Mouse (Mus musculus) C3H10T1/2 (cell line): ENCODE data around the gene Hbs1l. TPM values are rescaled to one million over a fixed set of nuclear protein-coding genes. Genes with fewer than 3 reads are reported as not detected.

Experiments used
- polyA plus RNA-seq, 2 experiments: library from polyadenylated mRNA; unstranded; fragments of >200 nt; fragmentation: generic; extraction: Trizol; gene quantifications; one replicate each; pipeline ENCODE4 v1.2.1; 2012; ENCODE audit warnings: missing spikeins in 2 of 2

Hbs1l gene
- polyA plus RNA-seq = 10 to 100 TPM; 11.0 to 49.4 TPM

GRCm38 (mm10) chr10:21295759-21296621, at the start of gene Hbs1l:
Hbs1l (plus strand) TSS chr10:21295979.

GRCm38 (mm10) chr10:21376682-21377473, 81.1 kb downstream of the Hbs1l start, which contains the start of gene Aldh8a1:
Aldh8a1 (plus strand) TSS chr10:21377291.

Other genes with a start within 250 kb of the Hbs1l start
- gene Myb, start 135.0 kb upstream of the Hbs1l start, polyA plus RNA-seq = not detected
- gene Aldh8a1, start 81.3 kb downstream of the Hbs1l start, polyA plus RNA-seq = under 1 TPM; 0.01 to 0.06 TPM